18 mouse cellular contexts compared by ENCODE assay signal in genomic region chr5:100483569-100483968, GRCm38 (mm10).
"Had no signal": no experiment of that assay in that cellular context is flagged by ENCODE, and none has a peak within 500 bp of the region (broad histone marks: within the 10 kb centered on the region; RNA-seq: fewer than 3 reads in every experiment).

No protein-coding gene starts in this region.

- DNase-seq: kidney, adult 8-10 months; kidney, postnatal 4 days; lung, adult 2 months; lung, postnatal 4 days; midbrain, embryonic 14.5 days; retina, postnatal 1 day; right cerebral cortex, postnatal 14 days; thymus, adult 2 months; thymus, postnatal 36 days had no signal

- H3K4me3 ChIP-seq: left cerebral cortex, adult 2 months; limb, embryonic 10.5 days; liver, embryonic 15.5 days; myocyte; neural tube, embryonic 12.5 days; stomach, embryonic 15.5 days had no signal

- H3K4me1 ChIP-seq: neural tube, embryonic 12.5 days; stomach, embryonic 15.5 days had no signal

- ATAC-seq: intestine, postnatal 0 days; lung, postnatal 0 days had no signal

- H3K27ac ChIP-seq: kidney, postnatal 0 days; left cerebral cortex, adult 2 months; limb, embryonic 10.5 days; liver, embryonic 15.5 days; neural tube, embryonic 12.5 days; stomach, embryonic 15.5 days had no signal
